Mouse (Mus musculus) small intestine, adult 2 months (tissue): ENCODE data around the gene Cdhr1. TPM values are rescaled to one million over a fixed set of nuclear protein-coding genes. Genes with fewer than 3 reads are reported as not detected.

ENCODE experiments used
- H3K27ac ChIP-seq: fragments of 200-500 bp; 2 replicates; pipeline ENCODE4 v1.5.1; 2012; ENCODE audit warnings: low read depth, low read length, control low read depth, inconsistent platforms; ENCODE audit not compliant: insufficient read depth
- H3K27me3 ChIP-seq: fragments of 200-500 bp; 2 replicates; pipeline ENCODE4 v1.6.1; 2012; ENCODE audit warnings: mild to moderate bottlenecking, moderate library complexity, low read length, inconsistent platforms; ENCODE audit not compliant: control insufficient read depth, insufficient read depth
- H3K36me3 ChIP-seq: fragments of 200-500 bp; 2 replicates; pipeline ENCODE4 v1.6.1; 2012; ENCODE audit warnings: mild to moderate bottlenecking, low read length, control low read depth, inconsistent platforms; ENCODE audit not compliant: control insufficient read depth, insufficient read depth
- H3K4me1 ChIP-seq: fragments of 200-500 bp; 2 replicates; pipeline ENCODE4 v1.6.1; 2012; ENCODE audit warnings: low read length, inconsistent platforms, mixed read lengths; ENCODE audit not compliant: control insufficient read depth, insufficient read depth, insufficient read length
- H3K4me3 ChIP-seq: fragments of 200-500 bp; 2 replicates; pipeline ENCODE4 v1.5.1; 2012; ENCODE audit warnings: low read depth, mild to moderate bottlenecking, control low read depth, inconsistent platforms, low read length, moderate library complexity
- CTCF ChIP-seq: fragments of 200-500 bp; IDR thresholded peaks from 2 replicates; pipeline ENCODE4 v1.5.1; 2012; ENCODE audit warnings: low read depth, mild to moderate bottlenecking, control low read depth, inconsistent platforms, low read length, moderate library complexity, mixed read lengths; ENCODE audit not compliant: insufficient replicate concordance, insufficient read length; ENCODE audit errors: extremely low read depth
- POLR2A ChIP-seq: fragments of 200-500 bp; IDR thresholded peaks from 2 replicates; pipeline ENCODE4 v1.6.1; 2012; ENCODE audit warnings: low read depth, mild to moderate bottlenecking, control low read depth, inconsistent platforms, low read length, moderate library complexity
- WGBS: fragments of 180-500 bp; shearing (Covaris S2); methylation state at CpG from one replicate; pipeline ENCODE4 v1.1.7; 2018; 5-methylcytosine and 5-hydroxymethylcytosine counted together
- polyA plus RNA-seq: library from polyadenylated mRNA; depleted of rRNA; stranded (reverse); fragments of >200 nt; gene quantifications from 2 replicates; pipeline ENCODE4 v1.2.3, GENCODE M21; 2012

The Cdhr1 gene
- polyA plus RNA-seq, 1 experiment = 0.11 TPM

DNA sequence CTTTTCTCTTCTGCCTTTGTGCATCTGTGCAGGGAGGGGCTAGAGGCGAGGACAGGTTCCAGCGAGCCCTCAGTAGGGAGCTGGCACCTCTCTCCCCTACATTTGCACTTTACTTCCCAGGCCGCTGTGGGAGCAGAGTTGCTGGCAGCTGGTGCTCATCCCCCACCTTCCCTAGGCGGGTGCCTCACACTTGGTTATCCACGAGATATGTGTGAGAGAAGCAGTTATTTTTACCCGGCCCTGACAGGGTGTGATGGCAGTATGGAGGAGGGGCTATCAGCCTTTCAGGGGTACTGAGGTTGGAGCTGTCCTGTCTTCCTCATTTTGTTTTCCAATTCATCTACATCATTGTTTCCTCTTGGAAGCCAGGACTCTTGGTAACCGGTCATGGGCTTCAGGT is 7.7 kb upstream of the Cdhr1 start:
- TF ChIP-seq CTCF = no peak
- TF ChIP-seq POLR2A = no peak

DNA sequence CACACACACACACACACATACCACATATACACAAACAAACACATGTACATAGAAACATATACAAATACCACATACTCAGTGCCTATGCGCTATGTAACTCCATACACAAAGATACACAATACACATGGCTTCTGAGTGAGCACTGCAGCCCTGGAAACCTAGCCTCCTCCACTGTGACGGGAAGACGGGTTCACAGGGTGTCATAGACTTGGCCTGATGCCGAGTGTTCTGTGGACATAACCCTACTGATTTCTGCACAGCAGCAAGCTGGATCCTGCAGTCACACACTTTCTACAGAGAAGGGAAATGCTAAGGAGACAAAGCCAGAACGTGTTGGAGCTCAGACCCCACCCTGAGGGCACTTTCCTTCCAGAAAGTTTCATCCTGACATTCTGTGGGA is 6.6 kb upstream of the Cdhr1 start:
- H3K27ac ChIP-seq = no peak overlapping the region
- H3K4me3 ChIP-seq = no peak overlapping the region
- TF ChIP-seq POLR2A (no peak), CTCF (no peak)
- H3K27me3 ChIP-seq = no peaks in the 10 kb centered on the region
- no peaks in the 10 kb centered on the region for H3K36me3 ChIP-seq
- 37% methylated on average over 5 of the region's 5 CpGs for WGBS
- no peaks in the 10 kb centered on the region for H3K4me1 ChIP-seq

More for the DNA sequence above, 7.7 kb upstream of the Cdhr1 start:
- H3K4me1 ChIP-seq = no peaks in the 10 kb centered on the region
- H3K27me3 ChIP-seq = no peaks in the 10 kb centered on the region
- H3K36me3 ChIP-seq = no peaks in the 10 kb centered on the region
- no peak overlapping the region for H3K27ac ChIP-seq
- no peak overlapping the region for H3K4me3 ChIP-seq
- WGBS = 47% methylated on average over 7 of the region's 7 CpGs

DNA sequence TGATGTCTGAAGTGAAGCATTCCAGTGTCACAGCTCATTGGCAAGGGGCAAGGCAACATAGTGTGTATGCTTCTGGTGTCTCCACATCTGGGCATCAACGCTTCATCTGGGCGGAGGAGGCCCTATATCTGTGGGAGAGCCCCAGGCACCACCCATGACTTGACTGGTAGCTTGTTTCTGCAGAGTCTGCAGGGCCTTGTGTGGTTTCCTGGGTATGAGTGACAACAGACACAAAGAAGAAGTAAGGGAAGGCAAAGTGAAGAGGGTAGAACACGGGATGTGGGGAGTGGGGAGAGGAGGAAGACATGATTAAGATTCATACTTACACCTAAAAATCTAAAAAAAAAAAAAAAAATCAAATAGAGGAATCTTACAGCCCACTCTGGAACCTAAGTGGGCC is 4.3 kb upstream of the Cdhr1 start:
- H3K4me3 ChIP-seq = no peak overlapping the region
- no peak for TF ChIP-seq CTCF
- no peak for TF ChIP-seq POLR2A
- H3K27me3 ChIP-seq = peaks cover 6% of the 10 kb centered on the region; the same call in 1 of the 2 replicates
- no peaks in the 10 kb centered on the region for H3K36me3 ChIP-seq
- 65% methylated on average over 3 of the region's 3 CpGs for whole genome bisulfite sequencing
- peaks cover 3% of the 10 kb centered on the region; the same call in 1 of the 2 replicates for H3K4me1 ChIP-seq
- no peak overlapping the region for H3K27ac ChIP-seq

DNA sequence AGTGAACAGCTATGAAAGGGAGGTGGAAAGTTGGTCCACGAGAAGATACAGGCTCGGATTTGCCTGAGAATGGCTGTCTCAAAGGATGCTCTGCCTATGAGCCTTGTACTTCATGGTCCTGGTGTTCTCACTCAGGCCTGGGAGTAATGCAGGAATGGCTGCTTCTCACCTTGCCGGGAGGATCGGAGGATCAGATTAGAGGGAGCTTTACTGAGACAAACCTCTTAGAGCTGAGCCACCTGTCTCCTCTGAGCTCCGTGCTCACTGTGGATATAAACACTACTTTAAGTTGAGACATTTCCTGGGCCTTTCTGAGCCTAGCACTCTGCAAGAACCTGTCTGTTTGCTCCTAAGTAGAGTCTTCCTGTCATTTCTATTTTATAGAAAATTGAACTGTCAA is 3.4 kb upstream of the Cdhr1 start:
- peaks cover 3% of the 10 kb centered on the region; the same call in 1 of the 2 replicates for H3K4me1 ChIP-seq
- no peaks in the 10 kb centered on the region for H3K36me3 ChIP-seq
- no peak for TF ChIP-seq POLR2A
- TF ChIP-seq CTCF = no peak
- no peak overlapping the region for H3K27ac ChIP-seq
- H3K4me3 ChIP-seq = no peak overlapping the region
- 73% methylated on average over 5 of the region's 5 CpGs for WGBS
- H3K27me3 ChIP-seq = peaks cover 6% of the 10 kb centered on the region; the same call in 1 of the 2 replicates

DNA sequence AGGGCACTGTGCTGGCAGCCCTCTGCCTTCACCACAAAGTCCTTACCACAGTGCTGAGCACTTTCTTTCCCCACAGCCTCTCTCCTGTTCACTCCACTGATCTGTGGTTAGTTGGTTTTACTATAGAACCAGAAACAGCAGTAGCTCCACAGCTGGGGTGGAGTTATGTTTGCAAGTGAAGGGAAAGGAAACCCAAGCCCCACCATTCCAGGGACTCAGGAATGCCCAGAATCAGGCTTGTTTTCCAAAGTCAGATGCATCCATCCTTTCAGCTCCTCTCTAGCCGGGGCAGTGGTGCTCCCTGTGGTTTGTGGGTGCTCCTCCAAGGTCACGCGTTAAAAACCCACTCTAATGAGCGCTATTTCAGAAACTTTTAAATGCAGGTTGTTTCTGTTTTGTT is 2.6 kb downstream of the Cdhr1 start:
- TF ChIP-seq CTCF (no peak), POLR2A (no peak)
- no peak overlapping the region for H3K27ac ChIP-seq
- H3K36me3 ChIP-seq = no peaks in the 10 kb centered on the region
- H3K4me3 ChIP-seq = no peak overlapping the region
- peaks cover 6% of the 10 kb centered on the region; the same call in 1 of the 2 replicates for H3K27me3 ChIP-seq
- WGBS = 65% methylated on average over 4 of the region's 4 CpGs
- H3K4me1 ChIP-seq = peaks cover 3% of the 10 kb centered on the region; the same call in 1 of the 2 replicates

DNA sequence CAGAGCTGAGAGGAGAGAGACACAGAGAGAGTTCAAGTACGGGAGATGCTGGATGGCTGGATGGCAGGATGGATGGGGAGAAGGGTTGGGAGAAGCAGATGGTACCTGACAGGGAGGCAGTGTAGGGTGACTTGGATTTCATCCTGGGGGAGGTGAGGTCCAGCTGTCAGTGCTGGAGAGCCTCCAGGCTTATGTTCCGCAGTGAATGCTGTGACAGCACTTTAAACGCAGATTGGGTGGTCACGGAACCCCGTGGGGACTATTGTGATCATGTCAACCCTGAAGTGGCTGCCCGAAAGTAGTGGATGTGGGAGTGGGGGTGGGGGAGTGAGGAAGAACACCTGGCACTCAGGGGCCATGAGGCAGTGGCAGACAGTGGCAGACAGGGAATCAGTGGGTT is 3.7 kb downstream of the Cdhr1 start:
- peaks cover 6% of the 10 kb centered on the region; the same call in 1 of the 2 replicates for H3K27me3 ChIP-seq
- WGBS = 74% methylated on average over 6 of the region's 6 CpGs
- H3K4me3 ChIP-seq = no peak overlapping the region
- no peak for TF ChIP-seq CTCF
- no peak for TF ChIP-seq POLR2A
- H3K36me3 ChIP-seq = no peaks in the 10 kb centered on the region
- H3K4me1 ChIP-seq = peaks cover 3% of the 10 kb centered on the region; the same call in 1 of the 2 replicates
- H3K27ac ChIP-seq = no peak overlapping the region

- 35% methylated on average over 4 of the region's 4 CpGs for WGBS
- Histone ChIP-seq H3K27ac (no peak overlapping the region), H3K27me3 (no peaks in the 10 kb centered on the region), H3K36me3 (no peaks in the 10 kb centered on the region), H3K4me3 (no peak overlapping the region), H3K4me1 (no peaks in the 10 kb centered on the region)
- TF ChIP-seq POLR2A (no peak), CTCF (no peak)
Observed at GRCm38 (mm10) chr14:37083755-37084154, 14.4 kb downstream of the Cdhr1 start.

GRCm38 (mm10) chr14:37080724-37081123 is 17.4 kb downstream of the Cdhr1 start:
- 85% methylated on average over 1 of the region's 1 CpGs for WGBS
- no peaks in the 10 kb centered on the region for H3K27me3 ChIP-seq
- H3K4me3 ChIP-seq = no peak overlapping the region
- no peak overlapping the region for H3K27ac ChIP-seq
- H3K36me3 ChIP-seq = no peaks in the 10 kb centered on the region
- TF ChIP-seq CTCF (no peak), POLR2A (no peak)
- H3K4me1 ChIP-seq = no peaks in the 10 kb centered on the region
